Mouse (Mus musculus): ENCODE results near the gene Gm29133. TPM values are rescaled to one million over a fixed set of nuclear protein-coding genes. Genes with fewer than 3 reads are reported as not detected.

Gene Gm29133
- polyA plus RNA-seq, 1 experiment from 2014 or later = not detected

DNA sequence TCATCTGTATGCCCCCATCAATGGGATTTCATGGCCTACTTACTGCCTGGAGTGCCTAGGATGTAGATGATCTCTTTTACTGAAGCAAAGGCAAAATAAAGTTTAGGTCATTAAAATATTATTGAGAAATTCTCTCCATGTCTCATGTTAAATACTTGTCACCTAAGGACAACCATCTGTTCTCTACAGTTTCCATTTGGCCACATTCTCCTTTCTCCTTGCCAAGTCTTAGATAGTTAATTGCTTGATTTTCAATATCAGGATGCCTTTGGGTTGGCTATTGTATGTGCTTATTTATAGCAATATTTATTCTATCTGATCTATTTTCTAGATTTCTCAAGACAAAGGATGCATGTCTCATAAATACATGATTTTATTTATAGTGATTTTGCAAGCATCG is 75.9 kb downstream of the Gm29133 start:
- H3K9me3 ChIP-seq (ENCODE audit: control insufficient read depth) = no peaks in the 10 kb centered on the region
- H3K4me2 ChIP-seq (replicated peaks; ENCODE audit: low read depth) = no peak overlapping the region
- H3K9ac ChIP-seq (ENCODE audit: low read depth, low read length) = no peak overlapping the region
- no peaks in the 10 kb centered on the region for H3K4me1 ChIP-seq (replicated peaks; ENCODE audit: control insufficient read depth, insufficient read depth, low read length)
- no peak for ATAC-seq
- H3K4me3 ChIP-seq (ENCODE audit: low read depth, low read length) = no peak overlapping the region
- no peak for TF ChIP-seq CTCF (IDR thresholded peaks at IDR 0.05; ENCODE audit: low read depth)
- no peaks in the 10 kb centered on the region for H3K36me3 ChIP-seq (ENCODE audit: control insufficient read depth, insufficient read depth)
- H3K27me3 ChIP-seq (replicated peaks; ENCODE audit: control insufficient read depth, insufficient read depth, low read length) = no peaks in the 10 kb centered on the region
- H3K27ac ChIP-seq (ENCODE audit: low read depth, low read length) = no peak overlapping the region
- 80% methylated on average over 1 of the region's 1 CpGs for WGBS

GRCm38 (mm10) chr3:75824458-75824857 is 76.5 kb downstream of the Gm29133 start:
- 53% methylated on average over 1 of the region's 1 CpGs for WGBS

GRCm38 (mm10) chr3:75834827-75835226 is 86.8 kb downstream of the Gm29133 start:
- Histone ChIP-seq H3K4me3 (ENCODE audit: low read depth, low read length) (no peak overlapping the region), H3K4me2 (replicated peaks; ENCODE audit: low read depth) (no peak overlapping the region), H3K27me3 (replicated peaks; ENCODE audit: control insufficient read depth, insufficient read depth, low read length) (no peaks in the 10 kb centered on the region), H3K9ac (ENCODE audit: low read depth, low read length) (no peak overlapping the region), H3K4me1 (replicated peaks; ENCODE audit: control insufficient read depth, insufficient read depth, low read length) (no peaks in the 10 kb centered on the region), H3K36me3 (ENCODE audit: control insufficient read depth, insufficient read depth) (no peaks in the 10 kb centered on the region), H3K27ac (ENCODE audit: low read depth, low read length) (no peak overlapping the region), H3K9me3 (ENCODE audit: control insufficient read depth) (no peaks in the 10 kb centered on the region)
- WGBS = 83% methylated on average over 2 of the region's 2 CpGs
- no peak for ATAC-seq
- TF ChIP-seq CTCF (IDR thresholded peaks at IDR 0.05; ENCODE audit: low read depth) = no peak

More at GRCm38 (mm10) chr3:75824458-75824857, 76.5 kb downstream of the Gm29133 start:
- Histone ChIP-seq H3K27ac (ENCODE audit: low read depth, low read length) (no peak overlapping the region), H3K36me3 (ENCODE audit: control insufficient read depth, insufficient read depth) (no peaks in the 10 kb centered on the region), H3K4me2 (replicated peaks; ENCODE audit: low read depth) (no peak overlapping the region), H3K4me1 (replicated peaks; ENCODE audit: control insufficient read depth, insufficient read depth, low read length) (no peaks in the 10 kb centered on the region), H3K9ac (ENCODE audit: low read depth, low read length) (no peak overlapping the region), H3K9me3 (ENCODE audit: control insufficient read depth) (no peaks in the 10 kb centered on the region), H3K27me3 (replicated peaks; ENCODE audit: control insufficient read depth, insufficient read depth, low read length) (no peaks in the 10 kb centered on the region), H3K4me3 (ENCODE audit: low read depth, low read length) (no peak overlapping the region)
- no peak for ATAC-seq
- TF ChIP-seq CTCF (IDR thresholded peaks at IDR 0.05; ENCODE audit: low read depth) = no peak

DNA sequence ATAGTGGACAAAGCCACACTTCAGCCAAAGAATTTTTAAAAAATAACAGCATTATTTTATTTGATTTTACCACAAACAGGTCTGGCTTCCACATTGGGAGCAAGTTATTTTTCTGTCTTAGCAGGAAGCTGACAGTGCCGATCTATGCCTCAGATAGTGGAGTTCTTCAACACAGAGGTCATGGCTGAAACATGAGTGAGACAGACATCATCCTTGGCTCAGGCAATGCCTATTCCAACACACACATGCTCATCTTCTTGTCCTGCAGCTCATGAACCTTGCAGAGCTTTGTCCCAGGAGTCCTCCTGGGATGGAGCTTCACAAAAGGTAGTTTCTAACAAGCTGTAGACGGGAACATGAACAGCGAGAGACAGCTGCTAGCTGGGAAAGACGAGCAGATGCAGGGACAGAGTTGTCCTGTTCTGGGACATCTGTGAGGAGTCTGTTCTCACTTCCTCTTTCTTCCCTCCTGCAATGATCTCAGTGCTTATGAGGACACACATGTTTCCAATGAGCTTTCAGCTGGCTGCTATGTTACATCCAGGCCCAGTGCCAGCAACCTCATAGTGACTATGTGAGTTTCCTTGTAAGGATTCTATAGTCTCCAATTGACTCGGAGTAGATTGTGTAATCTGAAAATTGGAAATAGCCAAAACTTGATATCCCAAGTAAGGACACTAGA is 87.4 kb downstream of the Gm29133 start:
- Histone ChIP-seq H3K4me3 (ENCODE audit: low read depth, low read length) (no peak overlapping the region), H3K4me1 (replicated peaks; ENCODE audit: control insufficient read depth, insufficient read depth, low read length) (no peaks in the 10 kb centered on the region), H3K27ac (ENCODE audit: low read depth, low read length) (no peak overlapping the region), H3K4me2 (replicated peaks; ENCODE audit: low read depth) (no peak overlapping the region), H3K9me3 (ENCODE audit: control insufficient read depth) (no peaks in the 10 kb centered on the region), H3K9ac (ENCODE audit: low read depth, low read length) (no peak overlapping the region), H3K36me3 (ENCODE audit: control insufficient read depth, insufficient read depth) (no peaks in the 10 kb centered on the region), H3K27me3 (replicated peaks; ENCODE audit: control insufficient read depth, insufficient read depth, low read length) (no peaks in the 10 kb centered on the region)
- no peak for ATAC-seq
- no peak for TF ChIP-seq CTCF (IDR thresholded peaks at IDR 0.05; ENCODE audit: low read depth)
- 69% methylated on average over 5 of the region's 5 CpGs for WGBS

Other genes starting within 250 kb of the Gm29133 start
- gene Pdcd10, start 191.3 kb upstream of the Gm29133 start, polyA plus RNA-seq (2015; fragmentation: Nextera tagmentation; extraction: Ambion mirVana) = 107 and 108 TPM in 2 replicates
- gene Serpini1, start 190.7 kb upstream of the Gm29133 start, polyA plus RNA-seq (2015; fragmentation: Nextera tagmentation; extraction: Ambion mirVana) = 8.7 and 9.5 TPM in 2 replicates
- 30.3 and 31.9 TPM in 2 replicates for gene Golim4, start 208.8 kb downstream of the Gm29133 start, polyA plus RNA-seq (2015; fragmentation: Nextera tagmentation; extraction: Ambion mirVana)

Data from intestine, postnatal 0 days (tissue).